Mouse (Mus musculus): ENCODE measurements around the gene Slc25a53. TPM values are rescaled to one million over a fixed set of nuclear protein-coding genes. Genes with fewer than 3 reads are reported as not detected.

Gene Slc25a53
- 10 to 100 TPM; 12.3 to 23.9 TPM for total RNA-seq (2021)

DNA sequence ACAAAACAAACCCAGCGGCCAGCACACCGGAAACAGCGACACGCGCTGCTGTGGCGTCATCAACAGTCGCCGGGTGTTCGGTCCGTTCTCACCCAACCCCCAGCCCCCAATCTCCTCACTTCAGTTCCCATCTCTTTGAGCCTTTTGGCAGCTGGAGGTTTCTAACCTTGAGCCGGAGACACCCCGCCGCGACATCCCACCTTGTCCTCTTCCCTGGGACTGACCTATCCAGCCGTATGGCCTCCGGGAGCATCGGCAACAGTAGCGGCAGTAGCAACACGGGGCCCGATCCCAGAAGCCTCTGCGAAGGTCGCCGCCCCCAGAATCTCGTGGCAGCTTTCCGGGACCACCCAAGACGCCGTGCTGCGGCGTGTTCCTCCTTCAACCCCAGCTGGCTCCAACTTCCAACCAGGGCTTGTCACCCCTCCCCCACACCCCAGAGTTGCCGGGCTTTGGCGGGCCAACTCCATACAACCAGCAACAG lies at the start of gene Slc25a53:
Slc25a53 (minus strand) TSS at position 303 of the 484 bp plus-strand sequence.
- DNase-seq = peak; percentile 92
- intact Hi-C loops (cut with DNase I) = no loop called here

DNA sequence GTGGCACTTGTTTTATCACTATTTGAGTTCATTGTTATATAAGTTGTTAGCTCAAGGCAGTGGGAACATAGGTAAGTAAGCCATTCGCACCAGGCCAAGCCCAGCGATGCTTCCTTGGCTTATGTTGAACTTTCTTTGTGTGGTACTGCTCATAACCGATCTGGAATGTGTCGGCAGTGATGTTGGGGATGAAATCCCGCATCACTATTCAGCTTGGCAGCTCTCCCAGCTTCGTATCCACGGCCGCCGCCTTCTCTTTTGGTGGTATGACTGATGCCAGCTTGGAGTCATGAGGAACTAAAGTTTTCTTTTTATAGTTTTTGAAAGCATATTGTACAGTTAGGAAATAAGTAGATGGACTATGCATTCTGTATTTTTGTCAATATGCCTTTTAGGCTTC lies 25.1 kb upstream of the Slc25a53 start:
- intact Hi-C loops (cut with DNase I) = no loop called here
- DNase-seq = no peak

DNA sequence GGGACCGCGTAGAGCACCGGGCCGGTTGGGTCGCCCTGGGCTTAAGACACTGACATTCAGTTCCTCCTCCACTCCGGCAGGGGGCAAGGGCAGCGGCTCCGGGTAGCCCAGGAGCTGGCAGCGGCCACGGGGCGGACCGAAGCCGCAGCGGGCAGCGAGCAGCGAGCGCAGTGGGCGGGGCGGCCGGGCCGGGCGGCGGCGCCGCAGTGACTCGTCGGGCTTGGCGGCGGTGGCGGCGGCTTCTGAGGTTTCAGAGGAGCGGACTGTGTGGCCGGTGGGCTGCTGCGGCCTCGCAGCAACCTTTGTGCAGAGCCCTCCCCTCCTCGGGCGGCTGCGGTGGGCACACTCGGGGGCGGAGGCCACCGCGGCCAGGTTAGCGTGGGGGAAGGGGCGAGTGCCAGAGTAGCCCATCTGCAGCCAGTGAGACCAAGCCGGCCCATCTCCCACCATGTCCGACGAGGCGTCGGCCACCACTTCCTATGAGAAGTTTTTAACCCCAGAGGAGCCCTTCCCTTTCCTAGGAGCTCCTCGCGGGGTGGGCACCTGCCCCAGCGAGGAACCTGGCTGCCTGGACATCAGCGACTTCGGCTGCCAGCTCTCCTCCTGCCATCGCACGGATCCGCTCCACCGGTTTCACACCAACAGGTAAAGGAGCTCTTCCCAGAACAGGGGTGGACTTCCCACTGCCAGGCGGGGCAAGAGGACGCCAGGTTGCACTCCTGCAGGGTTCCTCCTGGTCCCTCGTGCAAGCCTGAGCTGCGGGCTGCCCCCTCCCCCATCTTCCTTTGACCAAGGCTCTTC lies 11.5 kb upstream of the Slc25a53 start, which contains the start of gene Fam199x:
Fam199x (plus strand) TSS at position 170 of the 801 bp plus-strand sequence.
- DNase-seq = peak; percentile 84
- intact Hi-C loops (cut with DNase I) = no loop called here

DNA sequence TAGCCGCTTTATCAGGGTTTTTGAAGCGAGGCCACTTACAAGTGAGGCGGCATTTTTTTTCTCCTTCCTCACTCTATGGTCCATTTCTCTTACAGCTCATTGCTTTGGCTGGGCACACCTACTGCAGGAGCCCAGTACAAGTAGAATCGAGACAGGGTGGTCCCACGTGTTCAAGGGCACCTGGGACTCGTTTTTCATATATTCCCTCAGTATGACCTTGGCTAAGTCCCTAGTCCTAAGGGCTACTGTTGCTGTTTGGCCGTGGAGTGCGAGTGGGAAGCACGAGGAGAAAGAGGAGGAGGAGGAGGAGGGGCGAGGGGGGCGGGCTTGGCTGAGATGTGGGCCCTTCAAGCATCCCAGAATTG lies 10.9 kb upstream of the Slc25a53 start:
- intact Hi-C loops (cut with DNase I) = no loop called here
- no peak for DNase-seq

DNA sequence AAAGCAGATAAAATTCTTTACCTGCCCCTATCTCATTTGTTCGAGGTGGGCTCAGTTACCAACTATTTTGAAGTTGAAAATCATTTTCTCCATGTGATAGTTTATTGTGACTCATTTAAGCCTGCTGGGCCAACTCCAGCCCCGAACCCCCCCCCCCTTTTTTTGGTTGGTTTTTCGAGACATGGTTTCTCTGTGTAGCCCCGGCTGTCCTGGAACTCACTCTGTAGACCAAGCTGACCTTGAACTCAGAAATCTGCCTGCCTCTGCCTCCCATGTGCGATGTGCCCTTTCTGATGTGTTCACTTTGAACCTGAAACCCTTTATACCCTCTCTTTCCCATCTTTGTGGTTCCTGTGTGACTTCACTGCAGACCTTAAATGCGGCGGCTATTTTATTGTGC lies 400 bp upstream of the Slc25a53 start:
- intact Hi-C loops (cut with DNase I) = no loop called here
- DNase-seq = no peak

DNA sequence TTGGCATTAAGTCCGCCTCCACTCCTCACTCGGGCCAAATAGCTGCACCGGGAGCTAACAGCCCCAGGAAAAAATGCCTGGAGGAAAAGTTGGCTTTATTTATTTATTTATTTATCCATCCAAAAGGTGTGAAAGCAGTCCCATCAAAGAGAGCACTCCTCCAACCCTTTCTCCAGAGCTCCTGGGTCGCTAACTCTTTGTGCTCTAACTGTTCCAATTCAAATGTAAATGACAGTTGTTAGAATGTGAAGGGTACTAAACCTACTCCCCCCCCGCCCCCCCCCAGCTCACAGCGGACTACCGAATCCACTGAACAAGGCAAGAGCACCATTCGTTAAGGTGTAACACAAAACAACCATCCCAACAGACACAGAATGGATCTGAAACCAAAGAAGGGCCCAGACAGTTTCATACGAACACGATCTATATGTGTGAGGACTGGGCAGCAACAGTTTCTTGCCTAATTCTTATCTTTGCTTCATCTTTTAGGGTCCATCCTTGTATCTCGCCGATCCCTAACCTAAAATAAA lies 567 bp downstream of the Slc25a53 start:
- no peak for DNase-seq
- intact Hi-C loops (cut with DNase I) = no loop called here

DNA sequence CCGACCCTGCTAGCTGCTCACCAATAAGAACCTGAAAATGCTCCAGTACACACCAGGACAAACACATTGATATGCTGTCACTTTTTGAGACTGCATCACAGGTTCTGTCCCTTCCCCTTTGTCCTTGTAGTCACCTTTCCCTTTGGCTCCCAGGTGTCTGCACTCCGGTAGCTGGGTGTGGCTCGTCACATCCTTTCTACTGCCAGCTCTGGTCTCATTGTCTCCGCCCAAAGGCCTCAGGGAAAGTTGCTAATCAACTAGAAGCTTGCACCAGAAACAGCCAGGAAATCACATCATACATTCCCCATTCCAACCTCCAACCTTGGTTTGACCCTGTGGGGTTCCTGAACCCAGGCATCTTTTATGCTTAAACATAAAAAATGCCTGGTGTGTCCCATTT lies 3.8 kb downstream of the Slc25a53 start:
- DNase-seq = no peak
- intact Hi-C loops (cut with DNase I) = no loop called here

DNA sequence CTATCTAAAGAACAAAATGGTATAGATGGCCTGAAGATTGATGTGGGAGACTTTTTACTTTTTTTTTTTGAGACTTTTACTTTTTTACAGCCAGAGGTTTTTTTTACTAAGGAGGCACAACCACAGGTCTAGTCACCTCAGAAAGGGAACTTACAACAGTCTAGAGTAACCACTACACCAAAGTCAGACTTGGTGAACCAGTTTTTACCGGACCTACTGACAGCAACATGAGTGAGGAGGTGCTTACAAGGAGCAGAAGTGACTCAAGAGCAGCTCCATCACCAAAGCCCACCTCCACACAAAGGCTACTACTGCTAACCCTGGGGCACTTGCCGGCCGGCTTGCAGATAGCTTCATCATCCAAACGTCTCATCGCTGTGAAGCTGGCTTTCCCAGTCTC lies 6.4 kb downstream of the Slc25a53 start:
- intact Hi-C loops (cut with DNase I) = no loop called here
- no peak for DNase-seq

DNA sequence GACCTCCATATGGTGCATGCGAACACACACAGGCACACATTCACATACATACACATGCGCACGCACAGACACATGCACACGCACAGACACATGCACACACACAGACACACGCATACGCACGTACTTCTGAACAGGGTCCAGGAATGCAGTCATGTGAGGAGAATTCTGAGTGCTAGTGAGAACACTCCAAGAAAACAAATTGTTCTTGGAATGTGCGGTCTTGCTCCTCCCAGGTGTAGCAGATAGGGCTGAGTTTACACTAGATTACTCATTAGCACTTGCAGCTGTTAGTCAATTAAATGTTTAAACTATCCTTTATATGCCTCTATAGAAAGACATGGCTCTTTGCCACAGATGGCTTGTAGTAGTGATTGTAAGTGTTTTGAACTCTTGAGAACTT lies 7.2 kb downstream of the Slc25a53 start:
- intact Hi-C loops (cut with DNase I) = no loop called here
- no peak for DNase-seq

DNA sequence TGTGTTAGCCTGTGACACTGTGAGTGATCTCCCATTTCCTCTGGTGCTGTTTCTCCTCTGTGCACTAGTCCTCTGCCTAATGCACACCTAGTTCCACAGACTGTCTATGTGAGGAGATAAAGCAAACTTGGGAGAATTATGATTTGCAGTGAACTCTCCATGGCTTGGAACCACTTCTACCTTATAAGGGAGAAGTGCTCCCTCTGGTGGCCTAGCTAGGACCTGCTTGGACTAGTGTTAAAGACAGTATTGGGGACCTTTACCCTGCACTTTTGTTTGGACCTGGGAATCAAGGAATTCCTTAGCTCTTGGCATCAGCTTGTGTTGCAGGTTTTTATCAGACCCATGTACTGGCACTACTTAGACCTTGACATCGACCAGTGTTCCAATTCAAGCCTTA lies 18.8 kb downstream of the Slc25a53 start:
- intact Hi-C loops (cut with DNase I) = loop anchor here (5.0 kb wide), 1 partner anchor 277 kb away; the partner anchor contains the start of gene Morf4l2

DNA sequence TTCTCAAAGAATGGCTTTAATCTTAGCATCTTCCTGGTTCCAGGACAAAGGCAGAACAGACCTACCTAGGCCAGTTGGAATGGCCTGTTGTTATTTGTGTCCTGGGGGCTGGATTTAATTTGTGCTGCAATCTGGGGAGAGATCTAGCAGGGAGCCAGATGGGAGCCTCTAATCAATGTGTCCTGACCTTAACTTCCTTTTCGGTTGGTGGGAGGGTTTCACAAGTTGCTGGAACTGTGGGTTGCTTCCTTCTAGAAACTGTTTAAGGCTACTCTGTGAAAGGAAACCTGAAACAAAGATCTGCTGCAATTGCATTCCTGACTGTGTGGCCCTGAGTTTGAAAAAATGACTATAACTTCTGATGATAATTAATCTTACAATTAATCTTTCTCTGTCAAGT lies 20.4 kb downstream of the Slc25a53 start:
- intact Hi-C loops (cut with DNase I) = loop anchor here (5.0 kb wide), 1 partner anchor 275 kb away; the partner anchor contains the start of gene Morf4l2
- no peak for DNase-seq

More for the DNA sequence above, 18.8 kb downstream of the Slc25a53 start:
- peak; percentile 62 for DNase-seq

DNA sequence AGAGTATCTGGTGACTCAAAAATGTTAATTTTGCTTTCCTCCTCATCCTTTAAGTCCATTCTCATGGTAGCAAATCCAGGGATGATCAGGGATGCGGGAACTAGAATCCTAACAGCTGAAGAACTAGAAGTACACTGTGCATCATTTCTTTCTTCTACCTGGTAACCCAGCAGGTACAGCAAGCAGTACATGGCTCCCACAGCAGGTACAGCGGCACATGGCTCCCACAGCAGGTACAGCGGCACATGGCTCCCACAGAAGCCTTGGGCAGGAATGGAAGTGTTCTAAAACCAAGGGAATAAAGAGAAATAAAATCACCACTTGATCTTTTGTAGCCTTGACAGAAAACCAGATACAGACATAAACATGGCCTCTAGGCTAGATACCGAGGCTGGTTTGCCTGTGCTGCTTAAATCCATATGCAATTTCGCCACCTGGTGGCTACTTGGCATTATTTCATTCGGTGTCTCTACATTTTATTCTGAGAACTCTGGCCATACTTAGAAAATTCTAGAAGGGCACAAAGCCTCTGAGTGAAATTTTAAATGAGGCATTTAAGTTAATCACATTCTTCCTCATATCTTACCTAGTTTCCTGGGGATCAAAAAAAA lies 22.9 kb downstream of the Slc25a53 start:
- peak; percentile 59 for DNase-seq
- intact Hi-C loops (cut with DNase I) = loop anchor here (5.0 kb wide), 1 partner anchor 273 kb away; the partner anchor contains the start of gene Morf4l2

DNA sequence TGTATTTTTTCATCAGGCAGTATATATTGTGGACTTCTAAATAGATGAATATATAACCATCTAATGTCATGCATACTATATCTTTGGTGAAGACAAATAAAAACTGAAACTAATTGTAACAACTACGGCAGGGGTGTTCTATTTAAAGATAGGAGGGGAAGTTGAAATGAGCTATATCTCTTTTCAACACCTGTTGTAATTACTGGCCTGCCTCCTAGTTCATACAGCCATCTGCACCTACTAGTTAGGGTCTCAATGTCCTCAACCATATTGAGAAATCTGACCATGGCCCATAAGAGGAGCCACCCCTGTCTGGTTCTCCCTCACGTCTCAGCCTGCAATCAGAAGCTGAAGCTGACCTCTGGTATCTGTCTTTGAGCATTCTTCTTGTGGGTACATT lies 41.8 kb downstream of the Slc25a53 start:
- DNase-seq = no peak
- intact Hi-C loops (cut with DNase I) = no loop called here

DNA sequence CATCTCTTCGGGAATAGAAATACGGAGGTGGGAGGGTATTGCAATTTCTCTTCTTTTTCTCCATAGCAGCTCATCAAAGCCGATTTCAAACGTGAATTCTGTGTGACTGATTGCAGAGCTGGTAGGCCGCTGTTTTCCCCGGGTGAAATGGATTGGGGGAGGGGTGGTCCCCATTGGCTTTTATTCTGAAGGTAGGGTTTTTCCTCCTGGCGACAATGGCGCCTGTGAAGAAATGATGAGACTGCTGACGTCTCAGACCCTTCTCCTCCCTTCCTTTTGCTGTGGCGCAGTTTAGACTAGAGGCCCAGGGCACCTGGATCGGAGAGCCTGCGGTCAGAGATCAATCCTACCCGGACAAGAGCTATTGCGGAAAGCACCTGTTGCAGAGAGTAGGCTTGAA lies 44.5 kb downstream of the Slc25a53 start:
- DNase-seq = peak; percentile 34
- intact Hi-C loops (cut with DNase I) = no loop called here

DNA sequence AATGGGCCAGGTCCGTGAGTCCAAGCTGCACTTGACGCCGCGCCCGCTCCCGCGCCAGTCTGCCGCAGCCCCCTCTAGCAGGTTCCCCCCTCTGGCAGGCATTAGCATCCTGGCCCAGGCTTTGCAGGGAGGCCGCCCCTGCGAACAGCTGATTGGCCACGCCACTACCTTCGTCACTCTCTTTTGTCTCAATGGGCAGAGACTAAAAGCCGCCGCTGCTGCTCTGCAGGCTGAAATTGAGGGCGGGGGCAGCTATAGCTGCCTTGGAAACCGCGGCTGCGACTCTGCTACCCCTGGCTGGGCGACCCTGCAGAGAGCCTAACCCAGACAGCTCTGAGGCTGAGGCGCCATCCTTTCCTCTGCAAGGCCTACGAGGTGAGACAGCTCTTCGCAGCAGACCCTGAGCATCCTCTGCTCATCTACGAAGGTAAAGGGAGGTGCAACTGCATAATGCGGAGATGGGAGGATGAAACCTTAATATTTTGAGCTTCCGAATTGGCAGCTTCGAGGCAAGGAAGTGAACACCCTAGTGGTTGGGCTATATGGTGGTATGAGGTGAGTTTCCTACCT lies 45.0 kb downstream of the Slc25a53 start, which contains the start of gene Zcchc18:
Zcchc18 (plus strand) TSS at position 178 of the 570 bp plus-strand sequence.
- peak; percentile 87 for DNase-seq
- intact Hi-C loops (cut with DNase I) = no loop called here

DNA sequence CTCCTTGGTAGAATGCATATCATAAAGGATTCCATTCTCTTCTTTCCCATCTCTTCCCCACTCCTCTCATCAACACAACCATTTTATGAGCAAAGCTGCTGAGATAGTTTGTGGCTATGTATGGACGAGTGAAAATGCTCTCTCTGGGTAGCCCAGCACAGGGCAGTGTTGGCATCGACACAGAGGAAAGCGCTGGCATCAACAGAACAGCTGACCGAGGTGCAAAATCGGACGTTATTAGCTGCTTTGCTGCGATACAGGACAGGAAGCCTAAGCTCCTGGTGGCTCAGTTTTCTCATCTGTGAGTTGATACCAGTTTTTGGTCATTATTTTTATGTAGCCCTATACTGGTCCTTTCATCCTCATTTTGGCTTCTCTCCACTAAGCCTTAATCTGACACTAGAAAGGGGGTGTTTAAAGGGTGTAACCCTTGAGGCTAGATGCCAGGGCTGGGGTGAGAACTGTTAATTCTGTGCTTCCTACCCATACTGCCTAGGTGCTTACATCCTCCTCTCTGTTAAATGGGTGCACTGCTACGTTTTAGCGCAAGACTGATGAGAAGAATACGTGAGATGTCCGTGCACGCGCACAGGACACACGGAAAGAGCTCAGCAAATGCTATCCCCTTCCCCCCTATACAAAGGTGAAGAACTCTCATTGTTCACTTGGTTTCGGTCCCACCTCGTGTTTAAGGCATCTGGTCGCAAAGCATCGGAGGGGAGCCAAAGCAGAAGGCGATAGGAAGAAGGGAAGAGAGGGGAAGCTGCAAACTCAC lies 45.7 kb downstream of the Slc25a53 start:
- DNase-seq = peak; percentile 15
- intact Hi-C loops (cut with DNase I) = no loop called here

DNA sequence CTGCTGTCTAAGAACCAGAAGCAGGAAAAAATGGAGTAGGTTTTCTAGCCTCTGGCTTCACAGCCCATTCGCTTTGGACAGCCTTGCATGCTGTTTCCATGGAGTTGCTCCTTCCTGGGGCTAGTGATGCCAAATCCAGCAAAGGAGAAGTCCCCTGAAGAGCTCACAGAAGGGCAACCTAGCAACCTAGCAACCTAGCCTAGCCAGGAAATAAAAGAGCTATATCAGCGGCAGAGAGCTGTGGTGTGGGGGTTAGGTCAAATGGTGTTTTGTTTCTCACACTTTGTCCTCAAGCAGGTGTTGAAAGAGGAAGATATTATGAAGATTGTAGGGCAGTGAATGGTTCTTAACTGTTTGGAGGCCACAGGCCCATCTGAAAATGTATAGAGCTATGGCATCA lies 46.8 kb downstream of the Slc25a53 start:
- DNase-seq = no peak
- intact Hi-C loops (cut with DNase I) = no loop called here

DNA sequence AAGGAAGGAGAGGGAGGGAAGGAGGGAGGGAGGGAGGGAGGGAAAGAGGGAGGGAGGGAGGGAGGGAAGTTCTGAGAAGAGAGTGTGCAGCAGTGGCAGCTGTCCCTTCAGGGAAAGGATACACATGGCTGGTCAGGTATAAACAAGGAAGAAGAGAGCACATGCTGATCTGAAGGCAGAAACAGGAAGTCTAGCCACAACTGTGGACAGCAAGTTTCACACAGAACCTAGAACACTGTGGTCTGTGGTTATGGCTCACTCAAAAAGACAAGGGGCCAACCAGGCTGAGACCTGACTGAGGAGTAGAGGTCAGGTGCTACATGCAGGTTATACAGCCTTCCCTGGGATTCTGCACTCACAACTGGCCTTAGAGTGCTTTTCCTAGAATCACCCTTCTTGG lies 52.1 kb downstream of the Slc25a53 start:
- no peak for DNase-seq
- intact Hi-C loops (cut with DNase I) = no loop called here

DNA sequence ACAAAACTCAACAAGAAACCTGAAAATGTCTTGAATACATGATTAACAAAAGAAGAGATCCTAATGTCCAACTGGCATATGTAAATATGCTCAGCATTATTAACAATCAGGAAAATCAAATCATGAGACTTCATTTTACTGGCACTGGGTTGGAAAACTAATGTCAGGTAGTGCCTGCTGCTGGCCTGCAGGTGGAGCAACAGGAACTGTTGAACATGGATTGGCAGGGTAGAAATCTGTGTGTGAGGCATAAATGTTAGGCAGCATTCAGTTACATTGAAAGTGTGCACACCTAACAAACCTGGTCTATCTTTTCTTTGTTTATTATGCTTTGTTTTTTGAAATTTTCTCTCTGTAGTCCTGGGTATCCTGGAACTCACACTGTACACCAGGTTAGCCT lies 59.5 kb downstream of the Slc25a53 start:
- intact Hi-C loops (cut with DNase I) = no loop called here
- DNase-seq = no peak

DNA sequence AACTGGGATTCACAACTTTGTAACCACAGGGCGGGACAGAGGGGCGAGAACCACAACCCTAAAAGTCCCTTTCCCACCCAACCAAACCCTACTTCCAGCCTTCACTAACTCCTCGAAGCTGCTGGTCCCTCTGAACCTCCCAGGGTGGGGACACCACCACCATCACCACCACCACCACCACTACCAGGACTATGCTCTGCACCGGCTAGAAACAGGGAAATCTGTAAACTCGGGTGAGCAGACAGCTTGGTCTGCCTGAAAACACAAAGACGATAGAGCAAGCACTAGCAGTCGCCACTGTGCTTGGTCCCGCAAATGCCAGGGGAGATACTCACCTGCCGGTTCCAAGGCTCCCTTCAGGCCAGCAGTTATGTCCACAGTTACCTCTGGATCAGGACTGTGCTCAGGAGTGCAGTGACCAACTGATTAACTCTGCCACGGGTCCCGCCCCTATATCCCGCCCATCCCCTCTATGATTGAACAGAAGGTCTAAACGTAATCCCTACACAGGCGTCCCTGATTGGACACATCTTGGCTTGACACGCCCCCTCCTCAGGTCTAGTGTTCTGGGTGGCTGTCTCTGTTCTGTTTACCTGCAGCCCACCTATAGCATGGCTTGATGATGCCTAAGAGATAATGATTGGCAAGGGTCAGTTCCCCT lies 61.5 kb downstream of the Slc25a53 start, which contains the start of the genes Tmsb15l and Tmsb15b1:
Tmsb15l (minus strand) TSS at position 446 of the 661 bp plus-strand sequence.
Tmsb15b1 (minus strand) TSS at position 451 of the 661 bp plus-strand sequence.
- DNase-seq = peak; percentile 80
- intact Hi-C loops (cut with DNase I) = no loop called here

All from left cerebral cortex, postnatal 4 days (tissue).